Mouse (Mus musculus) ES-Bruce4 (cell line): ENCODE measurements at regions not wholly inside any gene's neighbourhood (a gene's known extent, or its start where the extent isn't known, plus 50 kb on each side); places are given as distances from the start of the nearest gene placed in this dataset.

Experiments used
- CTCF ChIP-seq: IDR thresholded peaks from one replicate; pipeline ENCODE4 v1.8.1; 2011; ENCODE audit warnings: low read depth, low read length
- EP300 ChIP-seq: IDR thresholded peaks from 2 replicates; pipeline ENCODE4 v1.6.1; 2011; ENCODE audit warnings: low read depth, low read length; ENCODE audit not compliant: insufficient read depth
- POLR2A ChIP-seq: IDR thresholded peaks from one replicate; pipeline ENCODE4 v1.8.1; 2011; ENCODE audit warnings: low read length; ENCODE audit not compliant: insufficient read depth

GRCm38 (mm10) chr8:9144362-9144761, 454.0 kb upstream of the Arglu1 start:
- no peak for TF ChIP-seq CTCF
- TF ChIP-seq EP300: no peak
- no peak for TF ChIP-seq POLR2A
